Mouse (Mus musculus) cerebellum, adult 2 months (tissue): ENCODE data around the gene Olfr891.
"Not testable (repeated sequence)": the region's sequence is repeated elsewhere in the genome, so short reads cannot be mapped to it uniquely, and the experiment has no call there.

ENCODE experiments used
- CTCF ChIP-seq: fragments of 200-500 bp; IDR thresholded peaks from 2 replicates; pipeline ENCODE4 v1.5.1; 2011; ENCODE audit warnings: low read depth, mild to moderate bottlenecking, control low read depth, low read length, moderate library complexity, borderline replicate concordance; ENCODE audit not compliant: insufficient read depth
- POLR2A ChIP-seq: fragments of 200-500 bp; IDR thresholded peaks from 2 replicates; pipeline ENCODE4 v1.6.1; 2011; ENCODE audit warnings: low read length, control low read depth, borderline replicate concordance; ENCODE audit not compliant: insufficient read depth

- TF ChIP-seq CTCF, POLR2A: not testable (repeated sequence)
Observed at GRCm38 (mm10) chr9:38168341-38168740, 12.3 kb downstream of the Olfr891 start.
